Mouse (Mus musculus) ovary, postnatal 14 days (tissue): ENCODE data around the gene 1110059E24Rik.

Experiments used
- DNase-seq: peaks from one replicate; pipeline ENCODE4 v3.0.0; 2022; ENCODE audit warnings: low spot score

Gene 1110059E24Rik

GRCm38 (mm10) chr19:21571986-21572385 is 80.8 kb downstream of the 1110059E24Rik start:
- DNase-seq: no peak

- DNase-seq: peak; percentile 88
These were observed 81.4 kb downstream of the 1110059E24Rik start for GRCm38 (mm10) chr19:21571223-21571980.

GRCm38 (mm10) chr19:21570778-21571177 is 82.0 kb downstream of the 1110059E24Rik start:
- DNase-seq: no peak

GRCm38 (mm10) chr19:21568528-21569185 is 84.1 kb downstream of the 1110059E24Rik start:
- DNase-seq: no peak

- DNase-seq: no peak
These were observed 84.8 kb downstream of the 1110059E24Rik start for GRCm38 (mm10) chr19:21567933-21568332.

GRCm38 (mm10) chr19:21566484-21566883 is 86.3 kb downstream of the 1110059E24Rik start:
- DNase-seq: no peak

GRCm38 (mm10) chr19:21564461-21564797 is 88.3 kb downstream of the 1110059E24Rik start:
- no peak for DNase-seq

- DNase-seq: peak; percentile 70
These were observed 88.9 kb downstream of the 1110059E24Rik start for GRCm38 (mm10) chr19:21563789-21564460.

- DNase-seq: no peak
These were observed 89.8 kb downstream of the 1110059E24Rik start for GRCm38 (mm10) chr19:21562996-21563395.

GRCm38 (mm10) chr19:21552801-21553200 is 100.0 kb downstream of the 1110059E24Rik start:
- no peak for DNase-seq

GRCm38 (mm10) chr19:21551921-21552536 is 100.7 kb downstream of the 1110059E24Rik start:
- no peak for DNase-seq

- no peak for DNase-seq
These were observed 103.1 kb downstream of the 1110059E24Rik start for GRCm38 (mm10) chr19:21549713-21550112.

GRCm38 (mm10) chr19:21548947-21549346 is 103.8 kb downstream of the 1110059E24Rik start:
- no peak for DNase-seq

GRCm38 (mm10) chr19:21537125-21537524 is 115.7 kb downstream of the 1110059E24Rik start:
- DNase-seq: no peak
